Mouse (Mus musculus) lung, embryonic 14.5 days (tissue): ENCODE results near the gene Setd1b. TPM values are rescaled to one million over a fixed set of nuclear protein-coding genes. Genes with fewer than 3 reads are reported as not detected.

Source experiments
- ATAC-seq: fragments of 200-750 bp; cut with Nextera tagmentation; 2 replicates; pipeline ENCODE4 v1.8.0; 2017; ENCODE audit warnings: mild to moderate bottlenecking, moderate TSS enrichment, moderate library complexity; ENCODE audit not compliant: insufficient read depth
- DNase-seq: peaks from one replicate; pipeline ENCODE4 v3.0.0-alpha.2; 2015
- H3K27ac ChIP-seq: fragments of 300-500 bp; sonication (generic); 2 replicates; pipeline ENCODE4 v1.5.1; 2014; ENCODE audit warnings: low read depth, mild to moderate bottlenecking, moderate library complexity
- H3K27me3 ChIP-seq: fragments of 300-500 bp; sonication (generic); 2 replicates; pipeline ENCODE4 v1.6.1; 2014; ENCODE audit warnings: low read length, control low read depth; ENCODE audit not compliant: insufficient read depth
- H3K36me3 ChIP-seq: fragments of 300-500 bp; sonication (generic); 2 replicates; pipeline ENCODE4 v1.6.1; 2014; ENCODE audit warnings: control low read depth; ENCODE audit not compliant: insufficient read depth
- H3K4me1 ChIP-seq: fragments of 300-500 bp; sonication (generic); 2 replicates; pipeline ENCODE4 v1.6.1; 2014; ENCODE audit warnings: antibody characterized with exemption, control low read depth; ENCODE audit not compliant: insufficient read depth
- H3K4me2 ChIP-seq: fragments of 300-500 bp; sonication (generic); 2 replicates; pipeline ENCODE4 v1.6.1; 2014; ENCODE audit warnings: mild to moderate bottlenecking
- H3K4me3 ChIP-seq: fragments of 300-500 bp; sonication (generic); 2 replicates; pipeline ENCODE4 v1.5.1; 2014; ENCODE audit warnings: low read depth, low read length
- H3K9ac ChIP-seq: fragments of 300-500 bp; sonication (generic); 2 replicates; pipeline ENCODE4 v1.6.1; 2014
- H3K9me3 ChIP-seq: fragments of 300-500 bp; sonication (generic); 2 replicates; pipeline ENCODE4 v1.6.1; 2016; ENCODE audit warnings: low read depth, low read length, control low read depth
- CTCF ChIP-seq: IDR thresholded peaks from 2 replicates; pipeline ENCODE4 v1.5.1; 2016; ENCODE audit warnings: antibody characterized with exemption, low read depth
- WGBS: fragments of 180-500 bp; shearing (Covaris S2); extraction: QIAGEN DNeasy Blood & Tissue Kit; methylation state at CpG from one replicate; pipeline ENCODE4 v1.1.7; 2014; 5-methylcytosine and 5-hydroxymethylcytosine counted together
- polyA plus RNA-seq: library from polyadenylated mRNA; unstranded; fragments of >200 nt; fragmentation: Nextera tagmentation; extraction: Ambion mirVana; gene quantifications from 2 replicates; pipeline ENCODE4 v1.2.1, GENCODE M21; 2014

Setd1b gene
- polyA plus RNA-seq, 1 experiment from 2014 or later = 12.1 TPM

- no peak overlapping the region for H3K4me3 ChIP-seq
- TF ChIP-seq CTCF = peak; percentile 99
- ATAC-seq (no peak), DNase-seq (peak; percentile 92)
- no peak overlapping the region for H3K9ac ChIP-seq
- H3K27me3 ChIP-seq = no peaks in the 10 kb centered on the region
- peak overlapping the region; percentile 100 for H3K27ac ChIP-seq
- peaks cover 44% of the 10 kb centered on the region for H3K4me1 ChIP-seq
- peak overlapping the region; percentile 100 for H3K4me2 ChIP-seq
- no peaks in the 10 kb centered on the region for H3K9me3 ChIP-seq
- H3K36me3 ChIP-seq = peaks cover 23% of the 10 kb centered on the region; the same call in 1 of the 2 replicates
- 13% methylated on average over 18 of the region's 18 CpGs for WGBS
Observed at GRCm38 (mm10) chr5:123133083-123133783, 8.8 kb upstream of the Setd1b start.

GRCm38 (mm10) chr5:123133784-123134143 lies 8.2 kb upstream of the Setd1b start:
- peaks cover 23% of the 10 kb centered on the region; the same call in 1 of the 2 replicates for H3K36me3 ChIP-seq
- no peaks in the 10 kb centered on the region for H3K27me3 ChIP-seq
- H3K9ac ChIP-seq = no peak overlapping the region
- WGBS = 13% methylated on average over 7 of the region's 7 CpGs
- ATAC-seq (peak; percentile 9; the same call in 1 of the 2 replicates), DNase-seq (peak; percentile 72)
- peak overlapping the region; percentile 100 for H3K4me2 ChIP-seq
- H3K9me3 ChIP-seq = no peaks in the 10 kb centered on the region
- TF ChIP-seq CTCF = no peak
- H3K4me3 ChIP-seq = no peak overlapping the region
- peak overlapping the region; percentile 100 for H3K27ac ChIP-seq
- peaks cover 44% of the 10 kb centered on the region for H3K4me1 ChIP-seq

- ATAC-seq (no peak), DNase-seq (peak; percentile 77)
- peak overlapping the region; percentile 100 for H3K4me2 ChIP-seq
- H3K9me3 ChIP-seq = no peaks in the 10 kb centered on the region
- H3K27me3 ChIP-seq = no peaks in the 10 kb centered on the region
- WGBS = 17% methylated on average over 13 of the region's 13 CpGs
- TF ChIP-seq CTCF = no peak
- H3K4me3 ChIP-seq = peak overlapping the region; percentile 92; the same call in 1 of the 2 replicates
- peak overlapping the region; percentile 13; the same call in 1 of the 2 replicates for H3K9ac ChIP-seq
- H3K36me3 ChIP-seq = peaks cover 19% of the 10 kb centered on the region; the same call in 1 of the 2 replicates
- peaks cover 44% of the 10 kb centered on the region for H3K4me1 ChIP-seq
- peak overlapping the region; percentile 100 for H3K27ac ChIP-seq
Observed at GRCm38 (mm10) chr5:123134186-123134874, 7.7 kb upstream of the Setd1b start.

DNA sequence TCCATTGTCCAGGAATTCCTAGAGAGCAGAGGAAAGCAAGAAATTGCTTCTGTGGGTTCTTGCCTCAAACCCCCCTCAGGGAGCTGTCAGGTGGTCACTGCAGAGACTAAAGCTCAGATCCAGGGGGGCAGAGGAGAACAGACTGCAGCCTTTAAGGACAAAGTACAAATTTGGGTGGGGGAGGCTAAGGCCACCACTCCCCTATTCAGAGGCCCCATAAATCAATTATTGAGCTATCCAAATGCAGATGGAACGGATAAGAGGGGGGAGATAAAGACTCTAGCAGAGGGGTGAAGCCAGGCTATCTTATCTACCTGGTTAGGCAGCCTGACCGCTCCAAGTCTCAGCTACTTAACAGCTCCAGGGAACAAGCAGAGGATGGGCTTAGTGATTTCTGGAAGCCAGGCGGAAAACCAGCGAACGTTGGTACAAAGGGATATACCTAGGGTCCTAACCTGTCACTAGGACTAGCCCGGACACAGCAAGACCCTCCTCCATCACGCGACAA lies 7.1 kb upstream of the Setd1b start:
- no peak for ATAC-seq
- Histone ChIP-seq H3K36me3 (peaks cover 17% of the 10 kb centered on the region; the same call in 1 of the 2 replicates), H3K4me2 (peak overlapping the region; percentile 100), H3K27ac (peak overlapping the region; percentile 100), H3K4me3 (peak overlapping the region; percentile 92), H3K4me1 (peaks cover 44% of the 10 kb centered on the region), H3K9me3 (no peaks in the 10 kb centered on the region), H3K9ac (peak overlapping the region; percentile 99; the same call in 1 of the 2 replicates), H3K27me3 (no peaks in the 10 kb centered on the region)
- no peak for TF ChIP-seq CTCF
- DNase-seq = no peak
- WGBS = 16% methylated on average over 8 of the region's 8 CpGs

DNA sequence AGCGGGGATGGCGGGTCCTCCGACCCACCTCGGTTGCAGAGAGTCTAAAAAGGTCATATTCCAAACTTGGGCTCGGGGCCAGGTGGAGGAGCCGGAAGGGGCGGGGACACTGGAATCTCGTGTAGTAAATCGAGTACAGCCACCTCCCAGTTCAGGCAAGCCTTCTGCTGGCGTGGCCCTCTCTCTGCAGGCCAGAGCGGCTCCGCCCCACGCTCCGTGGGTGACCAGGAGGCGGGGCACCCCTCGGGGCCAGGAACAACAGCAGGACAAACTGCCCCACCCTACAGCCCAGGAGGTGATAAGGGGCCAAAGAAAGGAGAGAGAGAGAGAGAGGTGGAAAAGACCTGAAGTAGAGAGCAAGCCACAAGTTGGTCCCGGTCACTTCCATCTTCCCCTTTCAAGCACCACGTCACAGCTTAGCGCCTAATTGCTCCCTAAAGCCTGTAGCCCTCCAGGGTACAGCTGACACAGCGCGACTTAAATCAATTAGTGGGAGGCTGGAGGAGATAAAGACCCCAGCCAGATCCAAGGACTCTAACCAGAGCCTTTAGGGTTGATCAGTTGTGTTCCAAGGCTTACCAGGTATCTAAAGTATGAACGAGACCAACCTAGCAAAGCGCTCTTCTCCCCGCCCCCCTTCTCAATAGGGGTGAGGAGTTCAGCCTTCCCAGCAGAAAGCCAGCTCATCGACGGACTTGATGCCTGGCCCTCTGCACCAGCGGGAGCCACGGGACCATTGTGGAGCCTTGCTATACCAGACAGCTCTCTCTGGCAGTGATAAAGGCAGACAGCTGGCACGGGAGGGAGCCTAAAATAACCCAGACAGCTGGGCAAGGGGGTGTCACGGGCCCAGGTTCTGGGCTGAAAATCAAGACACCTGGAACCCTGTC lies 6.3 kb upstream of the Setd1b start:
- Histone ChIP-seq H3K4me2 (peak overlapping the region; percentile 100), H3K9ac (peak overlapping the region; percentile 99), H3K27me3 (no peaks in the 10 kb centered on the region), H3K27ac (peak overlapping the region; percentile 100), H3K9me3 (no peaks in the 10 kb centered on the region), H3K4me3 (peak overlapping the region; percentile 92), H3K36me3 (peaks cover 17% of the 10 kb centered on the region; the same call in 1 of the 2 replicates), H3K4me1 (peaks cover 44% of the 10 kb centered on the region)
- peak; percentile 1; the same call in 1 of the 2 replicates for ATAC-seq
- no peak for TF ChIP-seq CTCF
- 2% methylated on average over 30 of the region's 30 CpGs for WGBS
- peak; percentile 88 for DNase-seq

DNA sequence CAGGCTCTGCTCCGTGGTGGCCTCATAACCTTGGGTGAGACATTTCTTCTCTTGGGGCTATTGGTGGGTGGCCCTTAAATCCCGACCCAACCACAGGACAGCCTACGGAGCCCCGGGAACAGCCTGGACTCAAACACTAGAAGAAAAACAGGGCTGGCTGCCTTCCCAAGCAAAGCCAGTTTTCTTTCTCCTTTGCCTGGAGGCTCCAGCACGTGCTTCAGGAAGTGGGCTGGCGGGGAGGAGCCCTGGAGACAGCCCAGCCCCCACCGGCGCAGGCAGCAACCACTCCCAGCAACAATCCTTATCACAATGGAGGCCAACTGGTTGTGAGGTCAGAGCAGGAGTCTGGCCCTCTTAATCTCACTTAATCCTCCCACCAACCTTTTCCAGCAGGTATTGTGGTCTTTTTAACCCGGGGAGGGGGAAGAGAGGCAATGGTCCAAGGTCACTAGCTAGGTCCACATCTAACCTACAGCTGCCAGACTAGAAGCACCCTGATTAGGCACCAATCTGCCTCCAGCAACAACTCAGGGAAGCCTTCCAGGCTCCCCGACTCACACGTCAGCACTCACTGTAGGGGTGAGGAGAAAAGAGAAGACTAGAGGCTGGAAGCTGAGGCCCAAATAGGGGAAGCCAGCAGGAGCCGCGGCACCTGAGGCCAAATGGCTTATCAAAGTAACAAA lies 5.5 kb upstream of the Setd1b start:
- WGBS = under 1% methylated on average over 13 of the region's 13 CpGs

More for the DNA sequence above, 5.5 kb upstream of the Setd1b start:
- H3K4me3 ChIP-seq = peak overlapping the region; percentile 92
- peaks cover 17% of the 10 kb centered on the region; the same call in 1 of the 2 replicates for H3K36me3 ChIP-seq
- H3K27ac ChIP-seq = peak overlapping the region; percentile 100
- no peak for TF ChIP-seq CTCF
- peaks cover 44% of the 10 kb centered on the region for H3K4me1 ChIP-seq
- DNase-seq = peak; percentile 95
- H3K9me3 ChIP-seq = no peaks in the 10 kb centered on the region
- peak overlapping the region; percentile 100 for H3K4me2 ChIP-seq
- peak; percentile 47 for ATAC-seq
- H3K9ac ChIP-seq = peak overlapping the region; percentile 99
- H3K27me3 ChIP-seq = no peaks in the 10 kb centered on the region
